Mouse (Mus musculus) midbrain, embryonic 12.5 days (tissue): ENCODE data around the gene Trim40. TPM values are rescaled to one million over a fixed set of nuclear protein-coding genes. Genes with fewer than 3 reads are reported as not detected.

Experiments used
- ATAC-seq: fragments of 200-750 bp; cut with Nextera tagmentation; 2 replicates; pipeline ENCODE4 v1.8.0; 2017; ENCODE audit warnings: low read depth, moderate TSS enrichment, moderate library complexity; ENCODE audit not compliant: low FRiP score
- H3K27ac ChIP-seq: fragments of 300-500 bp; sonication (generic); replicated peaks from 2 replicates; pipeline ENCODE4 v1.5.1; 2016; ENCODE audit warnings: mild to moderate bottlenecking
- H3K27me3 ChIP-seq: fragments of 300-500 bp; sonication (generic); 2 replicates; pipeline ENCODE4 v1.6.1; 2016; ENCODE audit warnings: mild to moderate bottlenecking
- H3K36me3 ChIP-seq: fragments of 300-500 bp; sonication (generic); 2 replicates; pipeline ENCODE4 v1.6.1; 2016
- H3K4me1 ChIP-seq: fragments of 300-500 bp; sonication (generic); 2 replicates; pipeline ENCODE4 v1.6.1; 2016
- H3K4me2 ChIP-seq: fragments of 300-500 bp; sonication (generic); replicated peaks from 2 replicates; pipeline ENCODE4 v1.6.1; 2016; ENCODE audit warnings: mild to moderate bottlenecking, moderate library complexity
- H3K4me3 ChIP-seq: fragments of 300-500 bp; sonication (generic); 2 replicates; pipeline ENCODE4 v1.5.1; 2016; ENCODE audit warnings: mild to moderate bottlenecking
- H3K9ac ChIP-seq: fragments of 300-500 bp; sonication (generic); replicated peaks from 2 replicates; pipeline ENCODE4 v1.6.1; 2016; ENCODE audit warnings: mild to moderate bottlenecking, moderate library complexity
- H3K9me3 ChIP-seq: fragments of 300-500 bp; sonication (generic); 2 replicates; pipeline ENCODE4 v1.6.1; 2016; ENCODE audit warnings: mild to moderate bottlenecking
- WGBS: fragments of 180-500 bp; shearing (Covaris S2); methylation state at CpG from one replicate; pipeline ENCODE4 v1.1.7; 2016; 5-methylcytosine and 5-hydroxymethylcytosine counted together
- polyA plus RNA-seq: library from polyadenylated mRNA; unstranded; fragments of >200 nt; fragmentation: Nextera tagmentation; extraction: Ambion mirVana; gene quantifications from 2 replicates; pipeline ENCODE4 v1.2.1, GENCODE M21; 2016

The Trim40 gene
- polyA plus RNA-seq, 1 experiment from 2014 or later = not detected

GRCm38 (mm10) chr17:36885132-36885790 lies 4.7 kb downstream of the Trim40 start:
- H3K27me3 ChIP-seq = no peaks in the 10 kb centered on the region
- H3K36me3 ChIP-seq = no peaks in the 10 kb centered on the region
- ATAC-seq = no peak
- H3K9me3 ChIP-seq = no peaks in the 10 kb centered on the region
- no peak overlapping the region for H3K4me2 ChIP-seq
- H3K4me1 ChIP-seq = no peaks in the 10 kb centered on the region
- no peak overlapping the region for H3K4me3 ChIP-seq
- 95% methylated on average over 12 of the region's 12 CpGs for WGBS
- H3K9ac ChIP-seq = no peak overlapping the region
- H3K27ac ChIP-seq = no peak overlapping the region

GRCm38 (mm10) chr17:36883350-36883749 lies 6.6 kb downstream of the Trim40 start:
- WGBS = 73% methylated on average over 2 of the region's 2 CpGs

GRCm38 (mm10) chr17:36874636-36875035 lies 15.3 kb downstream of the Trim40 start:
- Histone ChIP-seq H3K4me3 (no peak overlapping the region), H3K9ac (no peak overlapping the region), H3K27ac (no peak overlapping the region), H3K9me3 (no peaks in the 10 kb centered on the region), H3K27me3 (no peaks in the 10 kb centered on the region), H3K4me1 (no peaks in the 10 kb centered on the region), H3K36me3 (no peaks in the 10 kb centered on the region), H3K4me2 (no peak overlapping the region)
- WGBS = 74% methylated on average over 4 of the region's 4 CpGs
- ATAC-seq = no peak

More at GRCm38 (mm10) chr17:36883350-36883749, 6.6 kb downstream of the Trim40 start:
- Histone ChIP-seq H3K4me2 (no peak overlapping the region), H3K4me1 (no peaks in the 10 kb centered on the region), H3K27me3 (no peaks in the 10 kb centered on the region), H3K9me3 (no peaks in the 10 kb centered on the region), H3K27ac (no peak overlapping the region), H3K9ac (no peak overlapping the region), H3K4me3 (no peak overlapping the region), H3K36me3 (no peaks in the 10 kb centered on the region)
- ATAC-seq = no peak

- peaks cover 16% of the 10 kb centered on the region for H3K27me3 ChIP-seq
- no peak for ATAC-seq
- 79% methylated on average over 25 of the region's 25 CpGs for WGBS
- H3K27ac ChIP-seq = no peak overlapping the region
- no peak overlapping the region for H3K4me2 ChIP-seq
- H3K4me1 ChIP-seq = peaks cover 2% of the 10 kb centered on the region; the same call in 1 of the 2 replicates
- H3K9me3 ChIP-seq = no peaks in the 10 kb centered on the region
- H3K36me3 ChIP-seq = no peaks in the 10 kb centered on the region
- H3K4me3 ChIP-seq = no peak overlapping the region
- H3K9ac ChIP-seq = no peak overlapping the region
Observed at GRCm38 (mm10) chr17:36869955-36870810, 19.7 kb downstream of the Trim40 start.

- H3K4me1 ChIP-seq = peaks cover 2% of the 10 kb centered on the region; the same call in 1 of the 2 replicates
- no peak within 1 kb of the TSS for H3K4me2 ChIP-seq
- H3K27me3 ChIP-seq = peaks cover 16% of the 10 kb centered on the region
- H3K27ac ChIP-seq = no peak within 1 kb of the TSS
- H3K9me3 ChIP-seq = no peaks in the 10 kb centered on the region
- no peak within 1 kb of the TSS for H3K4me3 ChIP-seq
- ATAC-seq = no peak
- no peak within 1 kb of the TSS for H3K9ac ChIP-seq
- 84% methylated on average over 4 of the region's 4 CpGs for WGBS
- H3K36me3 ChIP-seq = no peaks in the 10 kb centered on the region
Observed at GRCm38 (mm10) chr17:36869284-36869954, 20.5 kb downstream of the Trim40 start, which contains the start of gene Trim10. Gene Trim10, plus strand, starts transcription at chr17:36869574.

GRCm38 (mm10) chr17:36868836-36869235 lies 21.1 kb downstream of the Trim40 start:
- Histone ChIP-seq H3K9ac (no peak overlapping the region), H3K27me3 (peaks cover 16% of the 10 kb centered on the region), H3K4me1 (peaks cover 2% of the 10 kb centered on the region; the same call in 1 of the 2 replicates), H3K4me3 (no peak overlapping the region), H3K27ac (no peak overlapping the region), H3K36me3 (no peaks in the 10 kb centered on the region), H3K9me3 (no peaks in the 10 kb centered on the region), H3K4me2 (no peak overlapping the region)
- 79% methylated on average over 2 of the region's 2 CpGs for WGBS
- no peak for ATAC-seq

GRCm38 (mm10) chr17:36866719-36867527 lies 23.0 kb downstream of the Trim40 start, which contains the start of gene Trim15:
Gene Trim15, minus strand, starts transcription at chr17:36867210.
- peaks cover 16% of the 10 kb centered on the region for H3K27me3 ChIP-seq
- ATAC-seq = no peak
- peak within 1 kb of the TSS; percentile 47 for H3K9ac ChIP-seq
- peaks cover 2% of the 10 kb centered on the region; the same call in 1 of the 2 replicates for H3K4me1 ChIP-seq
- 15% methylated on average over 29 of the region's 29 CpGs for WGBS
- no peaks in the 10 kb centered on the region for H3K36me3 ChIP-seq
- no peak within 1 kb of the TSS for H3K27ac ChIP-seq
- peak within 1 kb of the TSS; percentile 48 for H3K4me2 ChIP-seq
- no peaks in the 10 kb centered on the region for H3K9me3 ChIP-seq
- H3K4me3 ChIP-seq = peak within 1 kb of the TSS; percentile 29

- no peak overlapping the region for H3K4me2 ChIP-seq
- peaks cover 9% of the 10 kb centered on the region for H3K27me3 ChIP-seq
- H3K36me3 ChIP-seq = peaks cover 28% of the 10 kb centered on the region
- H3K9me3 ChIP-seq = no peaks in the 10 kb centered on the region
- ATAC-seq = no peak
- H3K4me3 ChIP-seq = no peak overlapping the region
- H3K27ac ChIP-seq = no peak overlapping the region
- 62% methylated on average over 2 of the region's 2 CpGs for WGBS
- H3K9ac ChIP-seq = no peak overlapping the region
- no peaks in the 10 kb centered on the region; the same call in 1 of the 2 replicates for H3K4me1 ChIP-seq
Observed at GRCm38 (mm10) chr17:36861680-36862079, 28.2 kb downstream of the Trim40 start.

GRCm38 (mm10) chr17:36858181-36858580 lies 31.7 kb downstream of the Trim40 start:
- H3K9ac ChIP-seq = no peak overlapping the region
- H3K27me3 ChIP-seq = no peaks in the 10 kb centered on the region
- no peak for ATAC-seq
- WGBS = 90% methylated on average over 3 of the region's 3 CpGs
- no peak overlapping the region for H3K27ac ChIP-seq
- H3K4me1 ChIP-seq = no peaks in the 10 kb centered on the region
- no peak overlapping the region for H3K4me3 ChIP-seq
- peaks cover 63% of the 10 kb centered on the region for H3K36me3 ChIP-seq
- H3K9me3 ChIP-seq = no peaks in the 10 kb centered on the region
- H3K4me2 ChIP-seq = no peak overlapping the region

- Histone ChIP-seq H3K9me3 (no peaks in the 10 kb centered on the region), H3K4me2 (no peak overlapping the region), H3K4me3 (no peak overlapping the region), H3K27me3 (no peaks in the 10 kb centered on the region), H3K4me1 (no peaks in the 10 kb centered on the region), H3K27ac (no peak overlapping the region), H3K9ac (no peak overlapping the region), H3K36me3 (peaks cover 83% of the 10 kb centered on the region)
- ATAC-seq = no peak
- 92% methylated on average over 4 of the region's 4 CpGs for WGBS
Observed at GRCm38 (mm10) chr17:36856236-36856635, 33.7 kb downstream of the Trim40 start.

GRCm38 (mm10) chr17:36855484-36855883 lies 34.4 kb downstream of the Trim40 start:
- H3K27ac ChIP-seq = no peak overlapping the region
- no peak overlapping the region for H3K4me3 ChIP-seq
- no peak overlapping the region for H3K4me2 ChIP-seq
- 94% methylated on average over 3 of the region's 3 CpGs for WGBS
- no peak overlapping the region for H3K9ac ChIP-seq
- no peaks in the 10 kb centered on the region for H3K9me3 ChIP-seq
- no peak for ATAC-seq
- peaks cover 90% of the 10 kb centered on the region for H3K36me3 ChIP-seq
- no peaks in the 10 kb centered on the region for H3K4me1 ChIP-seq
- H3K27me3 ChIP-seq = no peaks in the 10 kb centered on the region
